Mouse (Mus musculus): ENCODE measurements at regions not wholly inside any gene's neighbourhood (a gene's known extent, or its start where the extent isn't known, plus 50 kb on each side); places are given as distances from the start of the nearest gene placed in this dataset.

DNA sequence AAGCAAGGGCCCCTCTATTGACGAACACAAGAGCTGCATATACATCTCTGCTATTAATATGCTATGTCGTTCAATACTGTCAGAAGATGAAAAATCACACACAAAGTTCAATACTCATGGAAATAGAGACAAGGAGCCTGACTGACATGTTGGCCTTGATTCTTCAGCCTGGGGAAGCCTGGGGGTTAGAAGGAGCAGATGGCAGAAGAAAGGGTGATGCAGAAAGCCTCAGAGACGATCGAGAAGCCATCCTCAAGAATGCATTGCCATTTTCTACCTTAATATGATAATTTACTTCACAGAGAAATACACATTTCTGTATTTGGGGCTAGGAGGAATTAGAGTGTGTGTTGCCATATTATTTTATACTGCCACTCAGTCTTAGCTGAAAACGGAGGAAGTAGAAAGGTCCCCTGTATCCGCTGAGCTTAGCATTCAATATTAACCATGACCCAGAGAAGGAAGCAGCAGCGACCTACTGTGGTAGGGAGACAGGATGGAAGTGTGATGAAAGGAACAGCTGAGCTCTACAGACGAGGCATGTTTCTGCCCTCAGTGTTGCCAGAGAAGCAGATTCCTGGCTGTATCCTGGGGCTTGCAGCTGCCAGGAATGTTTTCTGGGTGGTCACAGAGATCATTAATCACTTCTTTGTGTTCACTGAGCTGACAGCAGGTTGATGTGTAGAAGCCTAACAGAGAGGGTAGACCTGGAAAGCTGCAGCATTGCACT is 105.2 kb downstream of the Lrig3 start:
- no peaks in the 10 kb centered on the region for H3K27me3 ChIP-seq
- H3K4me3 ChIP-seq (replicated peaks), result no peak overlapping the region
- no peak overlapping the region for H3K9ac ChIP-seq
- 0 out of 2 replicates have a peak, but pooled peaks cover 7% of the 10 kb centered on the region for H3K4me1 ChIP-seq
- H3K4me2 ChIP-seq, result no peak overlapping the region
- H3K36me3 ChIP-seq, result no peaks in the 10 kb centered on the region
- WGBS, result 52% methylated on average over 8 of the region's 8 CpGs
- no peak overlapping the region for H3K27ac ChIP-seq
- no peaks in the 10 kb centered on the region for H3K9me3 ChIP-seq (replicated peaks)
- ATAC-seq (replicated peaks; ENCODE audit: low FRiP score), result peak; percentile 69

DNA sequence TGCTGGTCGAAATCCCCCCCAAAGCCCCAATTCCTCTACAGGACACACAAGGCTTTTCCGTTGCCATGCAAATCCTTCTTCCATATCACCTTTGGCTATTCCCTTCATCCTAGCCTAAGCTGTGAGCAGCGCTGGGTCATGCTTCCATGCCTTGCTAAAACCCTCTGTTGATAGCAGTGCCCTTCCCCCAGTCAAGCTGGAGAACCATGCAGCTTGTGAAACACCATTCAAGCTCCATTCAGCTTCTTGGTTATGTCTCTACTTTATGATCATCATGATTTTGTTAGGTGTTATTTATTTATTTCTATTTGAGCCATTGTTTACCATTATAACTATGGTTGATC is 105.7 kb downstream of the Lrig3 start:
- Histone ChIP-seq H3K4me1 (0 out of 2 replicates have a peak, but pooled peaks cover 7% of the 10 kb centered on the region), H3K9ac (no peak overlapping the region), H3K27ac (no peak overlapping the region), H3K36me3 (no peaks in the 10 kb centered on the region), H3K4me3 (replicated peaks) (no peak overlapping the region), H3K27me3 (no peaks in the 10 kb centered on the region), H3K4me2 (no peak overlapping the region), H3K9me3 (replicated peaks) (no peaks in the 10 kb centered on the region)
- peak; percentile 70 for ATAC-seq (replicated peaks; ENCODE audit: low FRiP score)
- WGBS, result 58% methylated on average over 3 of the region's 3 CpGs

DNA sequence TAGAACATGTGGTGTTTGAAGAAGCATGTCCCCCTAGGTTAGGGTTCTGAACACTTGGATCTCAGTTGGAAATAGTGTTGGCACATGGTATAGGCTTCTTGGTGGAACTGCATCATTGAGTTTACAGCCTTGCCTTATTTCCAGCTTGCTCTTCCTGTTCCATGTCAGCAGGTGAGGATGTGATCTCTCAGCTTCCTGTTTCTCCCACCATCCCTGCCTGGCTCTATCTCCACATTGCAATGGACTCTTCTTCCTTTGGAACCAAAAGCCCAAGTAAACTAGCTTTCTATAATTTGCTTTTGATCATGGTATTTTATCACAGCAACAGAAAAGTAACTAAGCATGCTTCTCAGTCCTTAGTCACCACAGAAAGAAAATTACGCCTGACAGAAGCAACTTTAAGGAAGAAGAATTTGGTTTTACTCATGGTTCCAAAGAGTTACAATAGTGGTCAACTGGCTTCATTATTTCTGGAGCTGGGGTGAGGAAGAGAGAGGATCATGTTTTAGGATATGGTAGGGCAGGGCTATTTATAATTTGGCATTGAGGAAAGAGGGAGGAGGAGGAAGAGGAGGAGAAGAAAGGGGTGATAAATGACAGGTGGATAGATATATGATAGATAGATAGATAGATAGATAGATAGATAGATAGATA is 111.5 kb downstream of the Lrig3 start:
- Histone ChIP-seq H3K9ac (no peak overlapping the region), H3K4me2 (no peak overlapping the region), H3K4me3 (replicated peaks) (no peak overlapping the region), H3K36me3 (no peaks in the 10 kb centered on the region), H3K27me3 (no peaks in the 10 kb centered on the region), H3K27ac (no peak overlapping the region), H3K9me3 (replicated peaks) (no peaks in the 10 kb centered on the region), H3K4me1 (0 out of 2 replicates have a peak, but pooled peaks cover 4% of the 10 kb centered on the region)
- 93% methylated on average over 1 of the region's 1 CpGs for WGBS
- no peak for ATAC-seq (replicated peaks; ENCODE audit: low FRiP score)

DNA sequence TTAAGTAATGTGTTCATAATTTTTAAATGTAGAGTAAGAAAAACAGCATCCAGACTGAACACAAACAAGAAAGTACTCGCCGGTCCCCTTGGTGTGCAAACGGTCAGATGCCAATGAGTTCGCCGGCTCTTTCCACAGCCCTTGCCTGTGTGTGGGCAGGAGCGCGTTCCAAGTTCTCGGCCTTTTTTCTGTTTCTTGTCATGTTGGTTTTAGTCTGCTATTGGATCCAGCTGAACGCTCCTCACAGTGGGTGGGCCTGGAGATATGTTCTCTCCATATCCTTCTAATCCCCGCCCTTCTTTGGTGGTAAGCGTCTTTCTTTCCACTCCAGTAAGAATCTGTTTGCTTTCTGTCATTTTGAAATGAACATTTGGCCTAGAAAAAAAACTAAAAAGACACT is 116.6 kb downstream of the Lrig3 start:
- Histone ChIP-seq H3K9ac (no peak overlapping the region), H3K9me3 (replicated peaks) (no peaks in the 10 kb centered on the region), H3K4me2 (peak overlapping the region; percentile 34), H3K4me1 (0 out of 2 replicates have a peak, but pooled peaks cover 6% of the 10 kb centered on the region), H3K4me3 (replicated peaks) (peak overlapping the region; percentile 16; the same call in 1 of the 2 replicates), H3K36me3 (no peaks in the 10 kb centered on the region), H3K27ac (peak overlapping the region; percentile 56), H3K27me3 (no peaks in the 10 kb centered on the region)
- WGBS, result 48% methylated on average over 11 of the region's 11 CpGs
- 0 out of 2 replicates have a peak, but pooled peaks have one; percentile 60 for ATAC-seq (replicated peaks; ENCODE audit: low FRiP score)

DNA sequence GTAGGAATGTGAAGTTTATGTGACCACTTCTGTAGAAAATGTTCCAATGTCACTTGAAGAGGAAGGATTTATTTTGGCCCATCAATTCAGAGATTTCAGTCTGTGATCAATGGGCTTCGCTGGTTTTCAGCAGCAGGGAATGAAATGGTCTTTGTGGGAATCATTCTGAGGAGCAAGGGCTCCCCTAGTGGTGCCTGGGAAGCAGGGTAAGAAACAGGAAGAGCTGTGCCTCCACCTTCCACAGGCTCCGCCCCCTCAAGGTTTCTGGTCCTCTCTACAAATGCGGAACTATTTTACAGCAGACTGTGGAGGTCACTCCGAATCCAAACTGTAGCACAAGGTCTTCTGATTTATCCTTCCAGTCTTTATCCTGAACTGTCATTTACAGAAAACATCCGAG is 120.7 kb downstream of the Lrig3 start:
- H3K4me2 ChIP-seq, result no peak overlapping the region
- H3K27me3 ChIP-seq, result no peaks in the 10 kb centered on the region
- WGBS, result 85% methylated on average over 5 of the region's 5 CpGs
- no peaks in the 10 kb centered on the region for H3K36me3 ChIP-seq
- no peak overlapping the region for H3K27ac ChIP-seq
- no peaks in the 10 kb centered on the region for H3K9me3 ChIP-seq (replicated peaks)
- H3K9ac ChIP-seq, result no peak overlapping the region
- 0 out of 2 replicates have a peak, but pooled peaks cover 4% of the 10 kb centered on the region for H3K4me1 ChIP-seq
- no peak for ATAC-seq (replicated peaks; ENCODE audit: low FRiP score)
- no peak overlapping the region for H3K4me3 ChIP-seq (replicated peaks)

DNA sequence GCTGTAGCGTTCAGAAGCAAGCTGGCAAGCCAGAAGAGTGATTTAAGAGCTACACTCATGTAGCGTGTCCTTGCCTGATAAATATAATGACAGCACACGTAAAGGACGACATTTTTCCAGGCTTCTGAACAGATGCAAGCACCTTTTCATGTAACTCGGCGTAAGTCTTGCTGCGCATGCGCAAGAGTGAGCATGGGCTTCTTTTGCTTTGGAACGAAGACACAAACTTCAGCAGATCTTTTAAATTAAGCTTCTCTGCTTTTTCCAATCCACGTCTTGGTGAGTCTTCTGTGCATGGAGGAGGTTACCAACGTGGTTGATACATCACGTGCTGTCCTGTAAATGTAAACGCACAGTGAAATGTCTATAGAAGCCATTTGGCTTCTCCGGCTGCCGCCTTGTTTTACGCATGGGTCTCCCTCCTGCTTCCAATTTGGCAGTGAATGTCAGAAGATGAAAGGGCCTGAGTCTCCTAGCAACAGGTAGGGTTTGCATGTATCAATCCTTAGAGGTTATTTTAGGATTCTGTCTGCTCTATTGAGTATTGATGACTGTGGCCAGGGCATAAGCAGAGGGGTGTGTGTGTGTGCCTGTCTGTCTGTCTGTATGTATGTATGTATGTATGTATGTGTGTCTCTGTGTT is 128.4 kb downstream of the Lrig3 start:
- Histone ChIP-seq H3K4me1 (no peaks in the 10 kb centered on the region), H3K27ac (no peak overlapping the region), H3K4me3 (replicated peaks) (no peak overlapping the region), H3K4me2 (no peak overlapping the region), H3K36me3 (no peaks in the 10 kb centered on the region), H3K9me3 (replicated peaks) (no peaks in the 10 kb centered on the region), H3K9ac (no peak overlapping the region), H3K27me3 (no peaks in the 10 kb centered on the region)
- ATAC-seq (replicated peaks; ENCODE audit: low FRiP score), result no peak
- 69% methylated on average over 16 of the region's 16 CpGs for WGBS

DNA sequence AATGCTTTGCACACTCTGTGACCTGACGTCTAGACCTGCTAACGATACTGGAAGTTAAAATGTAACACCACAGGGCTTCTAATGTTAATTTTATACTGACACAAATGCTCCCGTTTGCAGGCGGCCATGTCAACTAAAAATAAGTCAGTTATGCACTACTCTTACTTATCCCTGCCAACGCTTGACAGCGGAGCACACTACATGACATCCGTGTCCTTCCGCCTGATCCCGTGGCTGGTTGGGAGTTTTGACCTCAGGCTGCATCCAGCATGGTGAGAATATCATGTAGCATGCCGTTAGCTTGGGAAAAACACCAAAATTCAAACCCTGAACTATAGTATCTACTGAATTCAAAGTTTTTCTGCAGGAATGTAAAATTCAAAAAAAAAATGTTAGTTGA is 131.9 kb downstream of the Lrig3 start:
- WGBS, result 80% methylated on average over 10 of the region's 10 CpGs
- no peaks in the 10 kb centered on the region for H3K4me1 ChIP-seq
- no peaks in the 10 kb centered on the region for H3K9me3 ChIP-seq (replicated peaks)

DNA sequence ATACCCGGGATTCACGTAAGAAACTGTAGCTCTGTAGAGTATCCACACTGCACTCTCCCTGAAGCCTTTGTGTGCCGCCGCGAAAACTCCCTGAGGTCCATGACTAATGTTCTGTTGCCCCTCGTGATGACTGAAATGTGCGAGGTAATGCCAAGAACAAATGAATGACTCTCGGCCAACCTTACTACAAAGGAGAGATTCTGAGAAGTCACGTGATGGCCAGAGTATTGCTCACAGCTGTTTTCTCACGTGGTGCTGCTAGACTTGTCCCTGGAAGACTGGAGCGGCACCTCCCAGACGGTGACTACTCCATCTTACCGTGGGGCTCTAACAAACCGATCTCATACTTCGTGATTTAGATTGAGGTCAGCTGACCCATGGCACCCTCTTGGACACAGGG is 136.9 kb downstream of the Lrig3 start:
- no peak overlapping the region for H3K4me3 ChIP-seq (replicated peaks)
- ATAC-seq (replicated peaks; ENCODE audit: low FRiP score), result no peak
- no peak overlapping the region for H3K4me2 ChIP-seq
- H3K36me3 ChIP-seq, result no peaks in the 10 kb centered on the region
- H3K27me3 ChIP-seq, result no peaks in the 10 kb centered on the region
- no peaks in the 10 kb centered on the region for H3K4me1 ChIP-seq
- no peaks in the 10 kb centered on the region for H3K9me3 ChIP-seq (replicated peaks)
- no peak overlapping the region for H3K9ac ChIP-seq
- WGBS, result 87% methylated on average over 15 of the region's 15 CpGs
- H3K27ac ChIP-seq, result no peak overlapping the region

More for the DNA sequence above, 131.9 kb downstream of the Lrig3 start:
- ATAC-seq (replicated peaks; ENCODE audit: low FRiP score), result no peak
- Histone ChIP-seq H3K27me3 (no peaks in the 10 kb centered on the region), H3K9ac (no peak overlapping the region), H3K36me3 (no peaks in the 10 kb centered on the region), H3K27ac (no peak overlapping the region), H3K4me3 (replicated peaks) (no peak overlapping the region), H3K4me2 (no peak overlapping the region)

DNA sequence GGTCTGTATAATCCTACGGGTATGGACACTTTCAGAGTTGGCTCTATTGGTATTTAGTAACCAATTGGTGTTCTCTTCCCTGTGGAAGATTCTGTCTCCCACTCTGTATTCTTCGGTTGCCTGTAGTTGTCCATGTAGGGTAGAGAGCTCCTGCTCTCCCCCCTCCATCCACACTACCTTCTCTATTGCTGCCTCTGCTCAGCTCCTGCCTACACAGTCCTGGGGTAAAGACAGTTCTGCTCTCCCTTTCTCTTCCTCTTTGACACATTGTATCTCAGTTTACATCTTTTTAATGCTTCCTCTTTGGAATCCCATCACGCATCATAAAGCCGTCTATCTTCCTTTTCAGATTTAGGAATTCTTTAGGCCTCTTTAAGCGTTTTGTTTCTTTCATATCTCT is 147.1 kb downstream of the Lrig3 start:
- H3K4me1 ChIP-seq, result no peaks in the 10 kb centered on the region
- no peaks in the 10 kb centered on the region for H3K27me3 ChIP-seq
- ATAC-seq (replicated peaks; ENCODE audit: low FRiP score), result peak; percentile 46; the same call in 1 of the 2 replicates
- 64% methylated on average over 5 of the region's 5 CpGs for WGBS
- no peaks in the 10 kb centered on the region for H3K36me3 ChIP-seq
- no peaks in the 10 kb centered on the region for H3K9me3 ChIP-seq (replicated peaks)
- H3K4me2 ChIP-seq, result no peak overlapping the region
- H3K27ac ChIP-seq, result no peak overlapping the region
- H3K4me3 ChIP-seq (replicated peaks), result no peak overlapping the region
- no peak overlapping the region for H3K9ac ChIP-seq

DNA sequence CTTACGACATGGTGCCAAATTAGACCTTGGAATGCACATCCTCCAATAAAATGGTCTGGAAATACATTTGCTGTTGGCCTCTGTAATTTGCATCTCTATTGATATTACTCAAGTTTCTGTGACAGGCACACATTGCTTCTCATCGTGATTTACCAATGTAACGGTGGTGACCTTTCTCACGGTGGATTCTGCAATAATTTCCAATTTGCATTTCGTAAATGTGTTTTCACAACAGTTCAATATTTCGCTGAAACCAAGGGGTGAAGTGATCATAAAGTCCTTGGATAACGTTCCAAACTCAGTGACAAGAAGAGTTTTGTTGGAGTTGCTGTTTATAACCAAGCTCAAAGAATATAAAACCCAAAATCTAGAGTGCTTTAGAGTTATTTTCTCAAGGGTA is 149.4 kb downstream of the Lrig3 start:
- H3K9me3 ChIP-seq (replicated peaks), result no peaks in the 10 kb centered on the region
- H3K27me3 ChIP-seq, result no peaks in the 10 kb centered on the region
- ATAC-seq (replicated peaks; ENCODE audit: low FRiP score), result no peak
- H3K4me3 ChIP-seq (replicated peaks), result no peak overlapping the region
- no peaks in the 10 kb centered on the region for H3K36me3 ChIP-seq
- no peaks in the 10 kb centered on the region for H3K4me1 ChIP-seq
- WGBS, result 87% methylated on average over 7 of the region's 7 CpGs
- no peak overlapping the region for H3K27ac ChIP-seq
- H3K4me2 ChIP-seq, result no peak overlapping the region
- no peak overlapping the region for H3K9ac ChIP-seq

DNA sequence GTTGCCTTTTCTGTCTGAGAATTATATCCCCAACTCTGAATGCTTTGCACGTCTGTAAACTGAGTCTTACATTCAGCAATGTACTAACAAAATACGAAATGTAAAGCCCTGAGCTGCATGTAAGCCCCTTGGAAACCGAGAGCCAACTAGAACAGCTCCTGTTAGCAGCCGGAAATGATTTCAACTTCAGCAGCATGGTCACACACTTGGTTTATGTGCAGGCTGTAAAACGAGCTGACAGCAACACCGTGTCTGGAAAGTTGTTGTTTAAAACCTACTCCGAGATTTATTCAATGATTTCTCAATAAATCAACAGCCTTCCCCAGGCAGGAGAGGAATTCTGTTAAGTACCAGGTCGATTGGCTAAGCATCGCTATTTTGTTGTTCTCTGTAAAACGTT is 155.7 kb downstream of the Lrig3 start:
- 37% methylated on average over 10 of the region's 10 CpGs for WGBS
- H3K27ac ChIP-seq, result no peak overlapping the region
- H3K27me3 ChIP-seq, result no peaks in the 10 kb centered on the region
- no peak overlapping the region for H3K4me2 ChIP-seq
- no peak overlapping the region for H3K9ac ChIP-seq
- ATAC-seq (replicated peaks; ENCODE audit: low FRiP score), result no peak
- no peaks in the 10 kb centered on the region for H3K4me1 ChIP-seq
- H3K4me3 ChIP-seq (replicated peaks), result no peak overlapping the region
- H3K36me3 ChIP-seq, result no peaks in the 10 kb centered on the region
- no peaks in the 10 kb centered on the region for H3K9me3 ChIP-seq (replicated peaks)

DNA sequence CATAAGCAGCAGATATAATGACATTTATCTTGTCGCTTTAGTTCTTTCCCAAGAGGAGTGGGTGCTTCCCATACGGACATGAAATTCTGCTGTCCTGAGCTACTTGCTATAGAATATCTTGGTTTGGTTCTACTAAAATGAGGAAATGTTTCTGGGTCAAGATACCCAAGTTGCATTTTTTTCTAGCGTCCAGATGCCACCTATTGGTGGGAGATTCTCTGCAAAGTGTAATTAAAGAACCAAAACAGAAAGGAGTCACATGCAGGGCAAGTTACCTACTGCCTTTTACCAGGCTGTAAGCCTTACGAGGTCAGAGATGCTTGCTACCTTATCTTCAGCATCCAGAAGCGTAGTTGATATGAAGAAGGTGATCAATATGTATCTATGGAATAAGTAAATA is 156.5 kb downstream of the Lrig3 start:
- Histone ChIP-seq H3K9me3 (replicated peaks) (no peaks in the 10 kb centered on the region), H3K4me3 (replicated peaks) (no peak overlapping the region), H3K9ac (no peak overlapping the region), H3K27me3 (no peaks in the 10 kb centered on the region), H3K36me3 (no peaks in the 10 kb centered on the region), H3K4me1 (no peaks in the 10 kb centered on the region), H3K27ac (no peak overlapping the region), H3K4me2 (no peak overlapping the region)
- 75% methylated on average over 5 of the region's 5 CpGs for WGBS
- no peak for ATAC-seq (replicated peaks; ENCODE audit: low FRiP score)
